Mouse (Mus musculus): Measurements from ENCODE around the gene Ndufa13. TPM values are rescaled to one million over a fixed set of nuclear protein-coding genes. Genes with fewer than 3 reads are reported as not detected.

Gene Ndufa13
- polyA plus RNA-seq, 2 experiments from 2014 or later: 184 to 253 TPM

GRCm38 (mm10) chr8:69877992-69878391 is 24.4 kb downstream of the Ndufa13 start:
- ATAC-seq: no peak

- ATAC-seq: no peak
Observed at GRCm38 (mm10) chr8:69877396-69877795, 25.0 kb downstream of the Ndufa13 start.

- ATAC-seq: no peak
Observed at GRCm38 (mm10) chr8:69876967-69877366, 25.4 kb downstream of the Ndufa13 start.

- no peak for ATAC-seq
Observed at GRCm38 (mm10) chr8:69876097-69876496, 26.3 kb downstream of the Ndufa13 start.

- no peak for ATAC-seq
Observed at GRCm38 (mm10) chr8:69874654-69875053, 27.7 kb downstream of the Ndufa13 start.

GRCm38 (mm10) chr8:69874155-69874554 is 28.2 kb downstream of the Ndufa13 start:
- no peak for ATAC-seq

- ATAC-seq: no peak
Observed at GRCm38 (mm10) chr8:69870907-69871306, 31.5 kb downstream of the Ndufa13 start.

GRCm38 (mm10) chr8:69870003-69870765 is 32.2 kb downstream of the Ndufa13 start:
- no peak for ATAC-seq

- ATAC-seq: no peak
Observed at GRCm38 (mm10) chr8:69867696-69868326, 34.5 kb downstream of the Ndufa13 start.

GRCm38 (mm10) chr8:69864180-69864579 is 38.2 kb downstream of the Ndufa13 start:
- ATAC-seq: no peak

GRCm38 (mm10) chr8:69863387-69864020 is 38.9 kb downstream of the Ndufa13 start:
- ATAC-seq: no peak

- no peak for ATAC-seq
Observed at GRCm38 (mm10) chr8:69861251-69861650, 41.1 kb downstream of the Ndufa13 start.

- no peak for ATAC-seq
Observed at GRCm38 (mm10) chr8:69860807-69861206, 41.6 kb downstream of the Ndufa13 start.

- ATAC-seq: no peak
Observed at GRCm38 (mm10) chr8:69853869-69854268, 48.5 kb downstream of the Ndufa13 start.

- ATAC-seq: no peak
Observed at GRCm38 (mm10) chr8:69850926-69851506, 51.3 kb downstream of the Ndufa13 start.

GRCm38 (mm10) chr8:69849899-69850298 is 52.5 kb downstream of the Ndufa13 start:
- no peak for ATAC-seq

- ATAC-seq: no peak
Observed at GRCm38 (mm10) chr8:69848951-69849350, 53.4 kb downstream of the Ndufa13 start.

GRCm38 (mm10) chr8:69847167-69848065 is 54.9 kb downstream of the Ndufa13 start:
- no peak for ATAC-seq

Measured in CD4-positive, CD25-positive, alpha-beta regulatory T cell, adult 4 months (primary cell).